Mouse (Mus musculus) brain, embryonic 14.5 days (tissue): ENCODE results near the gene Ccdc9b.

ENCODE experiments used
- CTCF ChIP-seq: fragments of 200-500 bp; IDR thresholded peaks from 2 replicates; pipeline ENCODE4 v1.5.1; 2012; ENCODE audit warnings: inconsistent platforms, mild to moderate bottlenecking, moderate library complexity, borderline replicate concordance; ENCODE audit not compliant: insufficient read depth, insufficient read length; ENCODE audit errors: extremely low read depth
- POLR2A ChIP-seq: fragments of 200-500 bp; IDR thresholded peaks from 2 replicates; pipeline ENCODE4 v1.6.1; 2012; ENCODE audit warnings: mild to moderate bottlenecking, inconsistent platforms, borderline replicate concordance; ENCODE audit not compliant: poor library complexity, insufficient read depth, insufficient read length, severe bottlenecking; ENCODE audit errors: extremely low read depth

DNA sequence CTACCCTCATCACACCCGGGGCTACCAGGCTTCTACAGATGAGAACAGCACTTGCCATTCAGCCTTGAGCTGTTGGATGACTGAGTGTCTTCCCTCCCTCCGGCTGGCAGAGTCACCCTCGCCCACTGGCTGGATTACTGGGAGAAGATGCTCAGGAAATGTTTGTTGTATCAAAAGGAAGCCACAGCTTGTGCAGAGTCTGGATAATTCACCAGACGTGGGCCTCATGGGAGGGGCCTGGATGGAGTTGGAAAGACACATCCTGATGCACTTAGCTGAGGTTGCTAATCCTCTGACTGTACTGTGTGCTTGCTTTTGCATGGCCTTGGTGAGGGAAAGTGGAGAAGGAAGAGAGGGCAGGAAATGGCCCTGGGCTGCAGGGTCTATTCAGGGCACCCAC, 6.4 kb downstream of the Ccdc9b start:
- TF ChIP-seq CTCF (no peak), POLR2A (no peak)
